Mouse (Mus musculus) liver, embryonic 14.5 days (tissue): ENCODE results near the gene Aip. TPM values are rescaled to one million over a fixed set of nuclear protein-coding genes. Genes with fewer than 3 reads are reported as not detected.

Source experiments
- ATAC-seq: fragments of 200-750 bp; cut with Nextera tagmentation; 2 replicates; pipeline ENCODE4 v1.8.0; 2017; ENCODE audit warnings: moderate number of reproducible peaks, mild to moderate bottlenecking, moderate library complexity; ENCODE audit not compliant: insufficient read depth
- DNase-seq, 3 experiments: peaks; one replicate each; pipeline ENCODE4 v3.0.0-alpha.2; 2012 to 2013; ENCODE audit warnings: low read depth in 3 of 3, low spot score in 3 of 3
- H3K27ac ChIP-seq: fragments of 300-500 bp; sonication (generic); 2 replicates; pipeline ENCODE4 v1.5.1; 2014; ENCODE audit warnings: moderate library complexity, mild to moderate bottlenecking, control low read depth, inconsistent platforms
- H3K27me3 ChIP-seq: fragments of 300-500 bp; sonication (generic); 2 replicates; pipeline ENCODE4 v1.6.1; 2014; ENCODE audit warnings: mild to moderate bottlenecking, low read length, moderate library complexity; ENCODE audit not compliant: control insufficient read depth, insufficient read depth
- H3K36me3 ChIP-seq: fragments of 300-500 bp; sonication (generic); replicated peaks from 2 replicates; pipeline ENCODE4 v1.6.1; 2014; ENCODE audit warnings: low read depth; ENCODE audit not compliant: control insufficient read depth, insufficient read depth
- H3K4me1 ChIP-seq, 2 experiments: fragments of 200-500 bp in 1 of 2; fragments of 300-500 bp in 1 of 2; sonication (generic) in 1 of 2; replicated peaks; 2 replicates each; pipeline ENCODE4 v1.6.1; 2012 to 2014; ENCODE audit warnings: antibody characterized with exemption in 1 of 2, inconsistent platforms in 1 of 2, low read length in 1 of 2; ENCODE audit not compliant: control insufficient read depth in 2 of 2, insufficient read depth in 2 of 2
- H3K4me2 ChIP-seq: fragments of 300-500 bp; sonication (generic); 2 replicates; pipeline ENCODE4 v1.6.1; 2014; ENCODE audit warnings: low read depth, mild to moderate bottlenecking, control low read depth, moderate library complexity
- H3K4me3 ChIP-seq, 2 experiments: fragments of 200-500 bp in 1 of 2; fragments of 300-500 bp in 1 of 2; sonication (generic) in 1 of 2; 2 replicates each; pipeline ENCODE4 v1.5.1; 2012 to 2014; ENCODE audit warnings: low read depth in 2 of 2, low read length in 2 of 2, mild to moderate bottlenecking in 2 of 2, control low read depth in 1 of 2, inconsistent platforms in 1 of 2, moderate library complexity in 1 of 2; ENCODE audit not compliant: insufficient read depth in 1 of 2
- H3K9ac ChIP-seq: fragments of 300-500 bp; sonication (generic); replicated peaks from 2 replicates; pipeline ENCODE4 v1.6.1; 2014; ENCODE audit warnings: mild to moderate bottlenecking, control low read depth, moderate library complexity
- H3K9me3 ChIP-seq: fragments of 300-500 bp; sonication (generic); 2 replicates; pipeline ENCODE4 v1.6.1; 2016; ENCODE audit warnings: low read length, mixed read lengths; ENCODE audit not compliant: control insufficient read depth
- CTCF ChIP-seq: IDR thresholded peaks from 2 replicates; pipeline ENCODE4 v1.5.1; 2016; ENCODE audit warnings: antibody characterized with exemption, low read depth, control low read depth
- EP300 ChIP-seq: IDR thresholded peaks from 2 replicates; pipeline ENCODE4 v1.6.1; 2016; ENCODE audit warnings: antibody characterized with exemption, low read depth
- WGBS: fragments of 180-500 bp; shearing (Covaris S2); extraction: QIAGEN DNeasy Blood & Tissue Kit; methylation state at CpG from one replicate; pipeline ENCODE4 v1.1.7; 2014; ENCODE audit not compliant: insufficient replicate concordance; 5-methylcytosine and 5-hydroxymethylcytosine counted together
- polyA plus RNA-seq, 2 experiments: library from polyadenylated mRNA; depleted of rRNA in 1 of 2; stranded (reverse) in 1 of 2; unstranded in 1 of 2; fragments of >200 nt; fragmentation: Nextera tagmentation in 1 of 2; extraction: Ambion mirVana in 1 of 2; gene quantifications; 2 replicates each; pipeline versions ENCODE4 v1.2.1 to v1.2.3; 2012 to 2014

Gene Aip
- polyA plus RNA-seq, 2 experiments, result 29.4 to 33.2 TPM

- TF ChIP-seq CTCF (no peak), EP300 (no peak)
- H3K4me1 ChIP-seq, result peaks cover 4 to 12% of the 10 kb centered on the region in 2 experiments
- H3K27ac ChIP-seq, result no peak overlapping the region
- H3K27me3 ChIP-seq, result no peaks in the 10 kb centered on the region
- H3K9ac ChIP-seq, result no peak overlapping the region
- H3K9me3 ChIP-seq, result no peaks in the 10 kb centered on the region
- no peak overlapping the region for H3K4me2 ChIP-seq
- no peak for DNase-seq
- 0 out of 2 replicates have a peak, but pooled peaks cover 2% of the 10 kb centered on the region for H3K36me3 ChIP-seq
- H3K4me3 ChIP-seq, result no peak overlapping the region
- 81% methylated on average over 5 of the region's 5 CpGs for WGBS
- no peak for ATAC-seq
Measured at GRCm38 (mm10) chr19:4145936-4146335, 20.3 kb upstream of the Aip start.

- peaks cover 4 to 12% of the 10 kb centered on the region in 2 experiments for H3K4me1 ChIP-seq
- no peak for ATAC-seq
- H3K4me2 ChIP-seq, result no peak overlapping the region
- no peak overlapping the region for H3K9ac ChIP-seq
- no peaks in the 10 kb centered on the region for H3K9me3 ChIP-seq
- DNase-seq, result no peak
- H3K4me3 ChIP-seq, result no peak overlapping the region
- TF ChIP-seq EP300 (no peak), CTCF (no peak)
- H3K36me3 ChIP-seq, result no peaks in the 10 kb centered on the region
- 65% methylated on average over 16 of the region's 16 CpGs for WGBS
- no peaks in the 10 kb centered on the region for H3K27me3 ChIP-seq
- H3K27ac ChIP-seq, result no peak overlapping the region
Measured at GRCm38 (mm10) chr19:4144550-4145498, 19.2 kb upstream of the Aip start.

GRCm38 (mm10) chr19:4143759-4144268, 18.2 kb upstream of the Aip start, which contains the start of gene Cabp4:
TSS of gene Cabp4 (minus strand) at chr19:4144033.
- H3K4me2 ChIP-seq, result no peak within 1 kb of the TSS
- WGBS, result 54% methylated on average over 7 of the region's 7 CpGs
- H3K27me3 ChIP-seq, result no peaks in the 10 kb centered on the region
- no peak within 1 kb of the TSS for H3K4me3 ChIP-seq
- H3K36me3 ChIP-seq, result no peaks in the 10 kb centered on the region
- TF ChIP-seq EP300 (no peak), CTCF (no peak)
- no peaks in the 10 kb centered on the region for H3K9me3 ChIP-seq
- peaks cover 4 to 7% of the 10 kb centered on the region in 2 experiments; a peak in 3 of 4 replicates for H3K4me1 ChIP-seq
- no peak within 1 kb of the TSS for H3K27ac ChIP-seq
- ATAC-seq, result no peak
- DNase-seq, result no peak
- no peak within 1 kb of the TSS for H3K9ac ChIP-seq

GRCm38 (mm10) chr19:4142416-4143173, 16.9 kb upstream of the Aip start:
- H3K9ac ChIP-seq, result no peak overlapping the region
- no peak overlapping the region for H3K4me3 ChIP-seq
- 0 out of 4 replicates have a peak, but pooled peaks cover 0 to under 1% of the 10 kb centered on the region in 2 experiments for H3K4me1 ChIP-seq
- H3K36me3 ChIP-seq, result no peaks in the 10 kb centered on the region
- ATAC-seq (no peak), DNase-seq (no peak)
- no peak overlapping the region for H3K27ac ChIP-seq
- no peaks in the 10 kb centered on the region for H3K9me3 ChIP-seq
- WGBS, result 74% methylated on average over 18 of the region's 18 CpGs
- no peak overlapping the region for H3K4me2 ChIP-seq
- TF ChIP-seq CTCF (no peak), EP300 (no peak)
- no peaks in the 10 kb centered on the region; the same call in 1 of the 2 replicates for H3K27me3 ChIP-seq
